Mouse (Mus musculus) layer of hippocampus, adult 9-10 months (tissue): ENCODE measurements at regions not wholly inside any gene's neighbourhood (a gene's known extent, or its start where the extent isn't known, plus 50 kb on each side); places are given as distances from the start of the nearest gene placed in this dataset.

Experiments used
- DNase-seq: peaks from one replicate; pipeline ENCODE4 v3.0.0; 2022; ENCODE audit warnings: low spot score

- no peak for DNase-seq
Observed at GRCm38 (mm10) chr11:19246390-19247114, 227.8 kb upstream of the Meis1 start.

GRCm38 (mm10) chr11:19253605-19254004 lies 234.8 kb upstream of the Meis1 start:
- DNase-seq = no peak

- DNase-seq = no peak
Observed at GRCm38 (mm10) chr11:19254183-19254582, 235.4 kb upstream of the Meis1 start.

- DNase-seq = no peak
Observed at GRCm38 (mm10) chr11:19257549-19257948, 238.8 kb upstream of the Meis1 start.

- DNase-seq = no peak
Observed at GRCm38 (mm10) chr11:19262832-19263231, 244.0 kb upstream of the Meis1 start.

GRCm38 (mm10) chr11:19264798-19265671 lies 246.2 kb upstream of the Meis1 start:
- DNase-seq = no peak

GRCm38 (mm10) chr11:19265672-19265972 lies 246.8 kb upstream of the Meis1 start:
- DNase-seq = no peak

GRCm38 (mm10) chr11:19290971-19291370 lies 272.2 kb upstream of the Meis1 start:
- no peak for DNase-seq

- no peak for DNase-seq
Observed at GRCm38 (mm10) chr11:19299411-19299810, 280.6 kb upstream of the Meis1 start.

- no peak for DNase-seq
Observed at GRCm38 (mm10) chr11:19306687-19307086, 287.9 kb upstream of the Meis1 start.

GRCm38 (mm10) chr11:19330685-19331239 lies 312.0 kb upstream of the Meis1 start:
- DNase-seq = no peak

- no peak for DNase-seq
Observed at GRCm38 (mm10) chr11:19332274-19332673, 313.5 kb upstream of the Meis1 start.

- DNase-seq = no peak
Observed at GRCm38 (mm10) chr11:19332727-19333126, 313.9 kb upstream of the Meis1 start.

- no peak for DNase-seq
Observed at GRCm38 (mm10) chr11:19333908-19334487, 315.2 kb upstream of the Meis1 start.

- no peak for DNase-seq
Observed at GRCm38 (mm10) chr11:19335384-19335783, 316.6 kb upstream of the Meis1 start.

- no peak for DNase-seq
Observed at GRCm38 (mm10) chr11:19339721-19340317, 321.0 kb upstream of the Meis1 start.

GRCm38 (mm10) chr11:19340889-19341288 lies 322.1 kb upstream of the Meis1 start:
- DNase-seq = no peak

GRCm38 (mm10) chr11:19341379-19341778 lies 322.6 kb upstream of the Meis1 start:
- no peak for DNase-seq

GRCm38 (mm10) chr11:19342803-19343202 lies 324.0 kb upstream of the Meis1 start:
- no peak for DNase-seq

GRCm38 (mm10) chr11:19346276-19346826 lies 327.6 kb upstream of the Meis1 start:
- DNase-seq = no peak

- no peak for DNase-seq
Observed at GRCm38 (mm10) chr11:19350331-19351242, 331.8 kb upstream of the Meis1 start.
